19 mouse cellular contexts compared by ENCODE assay signal in the genomic region with DNA sequence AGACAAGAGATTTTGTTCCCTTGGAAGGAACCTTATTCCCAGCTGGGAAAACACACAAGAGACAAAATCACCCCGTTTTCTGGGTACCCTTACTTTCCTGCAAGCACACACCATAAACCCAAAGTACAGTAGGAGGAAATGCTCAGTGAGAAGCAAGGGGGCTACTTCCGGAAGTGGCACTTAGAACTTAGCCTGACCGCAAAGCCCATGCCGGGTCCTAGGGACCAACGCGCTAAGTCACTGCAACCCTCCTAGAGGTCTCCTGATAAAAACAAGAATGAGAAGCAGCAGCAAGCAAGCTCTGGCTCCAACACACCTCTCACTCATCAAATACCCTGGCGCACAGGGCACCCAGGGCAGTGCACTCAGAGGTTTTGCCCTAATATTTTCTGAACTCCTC. TPM values are rescaled to one million over a fixed set of nuclear protein-coding genes. Genes with fewer than 3 reads are reported as not detected.
DNase-seq lines count a peak whose midpoint lies in the region; ATAC-seq and TF ChIP-seq lines count a peak whose summit lies in the region.
"Had no signal": no experiment of that assay in that cellular context is flagged by ENCODE, and none has a peak within 500 bp of the region (broad histone marks: within the 10 kb centered on the region; RNA-seq: fewer than 3 reads in every experiment).

No protein-coding gene starts in this region.

- H3K27ac ChIP-seq in liver, embryonic 16.5 days (ENCODE audit: low read length): peak overlapping the region; percentile 53; the same call in 1 of the 2 replicates
- no peak overlapping the region for H3K27ac ChIP-seq in kidney, embryonic 16.5 days (ENCODE audit: low read length)
- no peak overlapping the region for H3K27ac ChIP-seq in midbrain, postnatal 0 days (ENCODE audit: low read depth, low read length)
- H3K27ac ChIP-seq: embryonic facial prominence, embryonic 13.5 days; kidney, embryonic 15.5 days; limb, embryonic 15.5 days; neural tube, embryonic 12.5 days had no signal

- TF ChIP-seq CTCF in midbrain, postnatal 0 days (IDR thresholded peaks at IDR 0.05): no peak

- peaks cover 53% of the 10 kb centered on the region for H3K36me3 ChIP-seq in erythroblast, embryonic 14.5 days (ENCODE audit: control insufficient read depth)
- peaks cover 14% of the 10 kb centered on the region for H3K36me3 ChIP-seq in liver, embryonic 16.5 days (ENCODE audit: control insufficient read depth, insufficient read depth)
- H3K36me3 ChIP-seq in kidney, embryonic 16.5 days (ENCODE audit: insufficient read depth, low read length): peaks cover 16% of the 10 kb centered on the region; the same call in 1 of the 2 replicates
- H3K36me3 ChIP-seq in midbrain, postnatal 0 days (ENCODE audit: insufficient read depth, low read length): peaks cover 23% of the 10 kb centered on the region

- H3K9me3 ChIP-seq in erythroblast, embryonic 14.5 days (ENCODE audit: control insufficient read depth, low read length): no peaks in the 10 kb centered on the region
- no peaks in the 10 kb centered on the region for H3K9me3 ChIP-seq in liver, embryonic 16.5 days (replicated peaks; ENCODE audit: control insufficient read depth, low read length)
- no peaks in the 10 kb centered on the region for H3K9me3 ChIP-seq in kidney, embryonic 16.5 days (ENCODE audit: low read length)
- no peaks in the 10 kb centered on the region for H3K9me3 ChIP-seq in midbrain, postnatal 0 days (ENCODE audit: low read length)
- H3K9me3 ChIP-seq: embryonic facial prominence, embryonic 13.5 days; kidney, embryonic 15.5 days; limb, embryonic 15.5 days; neural tube, embryonic 12.5 days had no signal

- H3K9ac ChIP-seq in liver, embryonic 16.5 days (ENCODE audit: low read depth, low read length): peak overlapping the region; percentile 28; the same call in 1 of the 2 replicates
- no peak overlapping the region for H3K9ac ChIP-seq in kidney, embryonic 16.5 days (replicated peaks; ENCODE audit: low read length)
- H3K9ac ChIP-seq in midbrain, postnatal 0 days (replicated peaks; ENCODE audit: low read length, poor library complexity, severe bottlenecking): no peak overlapping the region
- H3K9ac ChIP-seq: embryonic facial prominence, embryonic 13.5 days; kidney, embryonic 15.5 days; limb, embryonic 15.5 days; neural tube, embryonic 12.5 days had no signal

- peak overlapping the region; percentile 29 for H3K4me3 ChIP-seq in erythroblast, embryonic 14.5 days (replicated peaks)
- peak overlapping the region; percentile 21; the same call in 1 of the 2 replicates for H3K4me3 ChIP-seq in liver, embryonic 16.5 days (ENCODE audit: low read depth, low read length)
- H3K4me3 ChIP-seq in kidney, embryonic 16.5 days (ENCODE audit: low read length): no peak overlapping the region
- H3K4me3 ChIP-seq in midbrain, postnatal 0 days (ENCODE audit: low read depth, low read length): no peak overlapping the region
- H3K4me3 ChIP-seq: embryonic facial prominence, embryonic 13.5 days; kidney, embryonic 15.5 days; limb, embryonic 15.5 days; neural tube, embryonic 12.5 days had no signal

- WGBS in liver, embryonic 16.5 days (ENCODE audit: insufficient replicate concordance): 18% methylated on average over 7 of the region's 7 CpGs
- 91% methylated on average over 7 of the region's 7 CpGs for WGBS in kidney, embryonic 16.5 days
- WGBS in midbrain, postnatal 0 days: 91% methylated on average over 7 of the region's 7 CpGs

- DNase-seq in thymus, postnatal 4 days: peak; percentile 31
- no peak for DNase-seq in thymus, postnatal 10 days (ENCODE audit: low spot score in 2 of 2)
- no peak for DNase-seq in cerebellum, adult 9-11 months
- DNase-seq in midbrain, postnatal 0 days (ENCODE audit: low spot score): no peak
- DNase-seq: gastrocnemius, postnatal 36 days; lung, postnatal 4 days; right cerebral cortex, postnatal 14 days had no signal

- peaks cover 50% of the 10 kb centered on the region for H3K4me1 ChIP-seq in erythroblast, embryonic 14.5 days (ENCODE audit: control insufficient read depth)
- H3K4me1 ChIP-seq in liver, embryonic 16.5 days (ENCODE audit: control insufficient read depth, low read depth, low read length): peaks cover 32% of the 10 kb centered on the region
- H3K4me1 ChIP-seq in kidney, embryonic 16.5 days (ENCODE audit: insufficient read depth, low read length): peaks cover 17% of the 10 kb centered on the region
- H3K4me1 ChIP-seq in midbrain, postnatal 0 days (ENCODE audit: insufficient read depth, low read length): 0 out of 2 replicates have a peak, but pooled peaks cover 4% of the 10 kb centered on the region

- H3K4me2 ChIP-seq in liver, embryonic 16.5 days (ENCODE audit: low read depth, low read length): peak overlapping the region; percentile 87
- H3K4me2 ChIP-seq in kidney, embryonic 16.5 days (replicated peaks; ENCODE audit: low read depth, low read length): no peak overlapping the region
- H3K4me2 ChIP-seq in midbrain, postnatal 0 days (ENCODE audit: low read depth, low read length, poor library complexity, severe bottlenecking): no peak overlapping the region
- H3K4me2 ChIP-seq: embryonic facial prominence, embryonic 13.5 days; kidney, embryonic 15.5 days; limb, embryonic 15.5 days; neural tube, embryonic 12.5 days had no signal

- no peak for ATAC-seq in erythroblast, adult 5-6 weeks (replicated peaks; ENCODE audit: low FRiP score, poor library complexity, severe bottlenecking)
- no peak for ATAC-seq in liver, embryonic 16.5 days (ENCODE audit: low read depth)
- ATAC-seq in kidney, embryonic 16.5 days (ENCODE audit: low FRiP score, low TSS enrichment): no peak
- no peak for ATAC-seq in midbrain, postnatal 0 days (ENCODE audit: low FRiP score)
- ATAC-seq: activated CD4-positive, CD25-positive, alpha-beta regulatory T cell, adult 4 months; midbrain, embryonic 16.5 days had no signal

- no peaks in the 10 kb centered on the region for H3K27me3 ChIP-seq in erythroblast, embryonic 14.5 days (ENCODE audit: control insufficient read depth)
- no peaks in the 10 kb centered on the region for H3K27me3 ChIP-seq in liver, embryonic 16.5 days (ENCODE audit: control insufficient read depth, insufficient read depth, low read depth, low read length)
- H3K27me3 ChIP-seq in kidney, embryonic 16.5 days (ENCODE audit: insufficient read depth, low read length): no peaks in the 10 kb centered on the region
- no peaks in the 10 kb centered on the region for H3K27me3 ChIP-seq in midbrain, postnatal 0 days (ENCODE audit: insufficient read depth, low read length)
- H3K27me3 ChIP-seq: embryonic facial prominence, embryonic 13.5 days; kidney, embryonic 15.5 days; limb, embryonic 15.5 days; neural tube, embryonic 12.5 days had no signal

RNA-seq across cellular contexts. Expression of gene Psmd13, which starts 2.4 kb away (rescaled TPM):
- polyA plus RNA-seq in erythroblast, embryonic 14.5 days (2012): 13.2 and 18.4 TPM in 2 replicates
- 13.1 and 37.0 TPM in 2 replicates for total RNA-seq in erythroblast, adult 5-6 weeks (2015; ENCODE audit: low replicate concordance)
- 56.0 and 77.4 TPM in 2 replicates for total RNA-seq in erythroblast, adult 5-6 weeks (2017; ENCODE audit: low replicate concordance)
- polyA plus RNA-seq in liver, embryonic 16.5 days (2015; fragmentation: Nextera tagmentation; extraction: Ambion mirVana): 108 and 123 TPM in 2 replicates
- polyA plus RNA-seq in kidney, embryonic 16.5 days (2015; fragmentation: Nextera tagmentation; extraction: Ambion mirVana): 242 and 246 TPM in 2 replicates
- 107 and 136 TPM in 2 replicates for total RNA-seq in midbrain, postnatal 0 days (2014; rRNA removed)
- 245 and 265 TPM in 2 replicates for polyA plus RNA-seq in midbrain, postnatal 0 days (2015; fragmentation: Nextera tagmentation; extraction: Ambion mirVana)

RNA-seq across cellular contexts. Expression of gene Sirt3, which starts 2.8 kb away (rescaled TPM):
- 1.8 and 1.9 TPM in 2 replicates for polyA plus RNA-seq in erythroblast, embryonic 14.5 days (2012)
- total RNA-seq in erythroblast, adult 5-6 weeks (2015; ENCODE audit: low replicate concordance): 1.9 and 12.1 TPM in 2 replicates
- total RNA-seq in erythroblast, adult 5-6 weeks (2017; ENCODE audit: low replicate concordance): 1.4 and 2.1 TPM in 2 replicates
- polyA plus RNA-seq in liver, embryonic 16.5 days (2015; fragmentation: Nextera tagmentation; extraction: Ambion mirVana): 21.9 and 23.6 TPM in 2 replicates
- polyA plus RNA-seq in kidney, embryonic 16.5 days (2015; fragmentation: Nextera tagmentation; extraction: Ambion mirVana): 41.5 and 42.6 TPM in 2 replicates
- total RNA-seq in midbrain, postnatal 0 days (2014; rRNA removed): 55.5 and 66.3 TPM in 2 replicates
- polyA plus RNA-seq in midbrain, postnatal 0 days (2015; fragmentation: Nextera tagmentation; extraction: Ambion mirVana): 60.9 and 72.3 TPM in 2 replicates

RNA-seq across cellular contexts. Expression of gene Cox8b, which starts 20.9 kb away (rescaled TPM):
- not detected in 2 replicates for polyA plus RNA-seq in erythroblast, embryonic 14.5 days (2012)
- total RNA-seq in erythroblast, adult 5-6 weeks (2015; ENCODE audit: low replicate concordance): not detected in 2 replicates
- not detected in 2 replicates for total RNA-seq in erythroblast, adult 5-6 weeks (2017; ENCODE audit: low replicate concordance)
- 1.4 and 3.4 TPM in 2 replicates for polyA plus RNA-seq in liver, embryonic 16.5 days (2015; fragmentation: Nextera tagmentation; extraction: Ambion mirVana)
- 1.4 and 2.6 TPM in 2 replicates for polyA plus RNA-seq in kidney, embryonic 16.5 days (2015; fragmentation: Nextera tagmentation; extraction: Ambion mirVana)
- total RNA-seq in midbrain, postnatal 0 days (2014; rRNA removed): not detected in 2 replicates
- not detected in 2 replicates for polyA plus RNA-seq in midbrain, postnatal 0 days (2015; fragmentation: Nextera tagmentation; extraction: Ambion mirVana)
- polyA plus RNA-seq: activated CD4-positive, CD25-positive, alpha-beta regulatory T cell, adult 4 months; forebrain, embryonic 11.5 days; midbrain, embryonic 16.5 days; testis, adult 2 months had no signal

RNA-seq across cellular contexts. Expression of gene Bet1l, which starts 22.0 kb away (rescaled TPM):
- 0.95 and 1.2 TPM in 2 replicates for polyA plus RNA-seq in erythroblast, embryonic 14.5 days (2012)
- total RNA-seq in erythroblast, adult 5-6 weeks (2015; ENCODE audit: low replicate concordance): 10.4 and 14.8 TPM in 2 replicates
- 17.3 and 19.5 TPM in 2 replicates for total RNA-seq in erythroblast, adult 5-6 weeks (2017; ENCODE audit: low replicate concordance)
- polyA plus RNA-seq in liver, embryonic 16.5 days (2015; fragmentation: Nextera tagmentation; extraction: Ambion mirVana): 19.3 and 20.9 TPM in 2 replicates
- 41.7 and 42.1 TPM in 2 replicates for polyA plus RNA-seq in kidney, embryonic 16.5 days (2015; fragmentation: Nextera tagmentation; extraction: Ambion mirVana)
- 19.1 and 26.0 TPM in 2 replicates for total RNA-seq in midbrain, postnatal 0 days (2014; rRNA removed)
- 49.9 and 53.9 TPM in 2 replicates for polyA plus RNA-seq in midbrain, postnatal 0 days (2015; fragmentation: Nextera tagmentation; extraction: Ambion mirVana)

RNA-seq across cellular contexts. Expression of gene Ric8a, which starts 22.6 kb away (rescaled TPM):
- polyA plus RNA-seq in erythroblast, embryonic 14.5 days (2012): 2.1 and 2.7 TPM in 2 replicates
- 9.2 and 16.3 TPM in 2 replicates for total RNA-seq in erythroblast, adult 5-6 weeks (2015; ENCODE audit: low replicate concordance)
- total RNA-seq in erythroblast, adult 5-6 weeks (2017; ENCODE audit: low replicate concordance): 9.2 and 9.8 TPM in 2 replicates
- 21.2 and 21.5 TPM in 2 replicates for polyA plus RNA-seq in liver, embryonic 16.5 days (2015; fragmentation: Nextera tagmentation; extraction: Ambion mirVana)
- polyA plus RNA-seq in kidney, embryonic 16.5 days (2015; fragmentation: Nextera tagmentation; extraction: Ambion mirVana): 69.7 and 73.6 TPM in 2 replicates
- total RNA-seq in midbrain, postnatal 0 days (2014; rRNA removed): 81.2 and 127 TPM in 2 replicates
- 91.8 and 98.1 TPM in 2 replicates for polyA plus RNA-seq in midbrain, postnatal 0 days (2015; fragmentation: Nextera tagmentation; extraction: Ambion mirVana)

Comparison
In these comparisons a context has a peak if more than half of its experiments do, and no peak if none do; other contexts are left out.
1. H3K4me3 ChIP-seq: peak in erythroblast, embryonic 14.5 days (single experiment) and liver, embryonic 16.5 days (single experiment); none in kidney, embryonic 16.5 days (single experiment) and midbrain, postnatal 0 days (single experiment).